Mouse (Mus musculus) common myeloid progenitor, adult 5-6 weeks (primary cell): ENCODE measurements at regions not wholly inside any gene's neighbourhood (a gene's known extent, or its start where the extent isn't known, plus 50 kb on each side); places are given as distances from the start of the nearest gene placed in this dataset.

Experiments used
- ATAC-seq: replicated peaks from 2 replicates; pipeline ENCODE4 v1.8.0; 2016; ENCODE audit warnings: low read depth, mild to moderate bottlenecking, moderate TSS enrichment, inconsistent platforms; ENCODE audit not compliant: poor library complexity, severe bottlenecking

DNA sequence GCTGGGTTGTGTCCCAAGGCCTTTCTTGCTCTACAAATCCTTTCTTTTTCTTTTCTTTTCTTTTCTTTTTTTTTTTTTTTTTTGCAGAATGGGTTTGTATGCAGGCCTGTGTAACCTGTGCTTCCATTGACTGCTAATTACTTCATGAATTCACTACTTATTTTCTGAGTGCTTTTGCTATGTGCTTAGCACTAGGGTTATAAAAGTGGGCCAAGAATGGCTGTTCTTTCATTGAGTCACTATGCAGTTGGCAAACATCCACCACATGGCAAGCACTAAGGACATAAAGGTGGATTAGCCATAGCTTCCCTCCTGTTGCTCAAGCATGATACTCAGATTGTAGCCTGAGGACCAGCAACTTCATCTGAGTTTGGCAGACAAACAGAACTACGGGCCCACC lies 1641.8 kb upstream of the Gm7489 start:
- no peak for ATAC-seq
